Mouse (Mus musculus): Measurements from ENCODE around the gene Stxbp1. TPM values are rescaled to one million over a fixed set of nuclear protein-coding genes. Genes with fewer than 3 reads are reported as not detected.

The Stxbp1 gene
- total and polyA plus RNA-seq, 2 experiments from 2014 or later = 12.6 to 23.5 TPM

GRCm38 (mm10) chr2:32825796-32826195, 21.2 kb downstream of the Stxbp1 start:
- 0 out of 2 replicates have a peak, but pooled peaks cover 6% of the 10 kb centered on the region for H3K36me3 ChIP-seq (replicated peaks; ENCODE audit: control insufficient read depth, insufficient read depth, low read length)
- H3K4me1 ChIP-seq (ENCODE audit: control insufficient read depth, insufficient read depth) = peaks cover 16% of the 10 kb centered on the region
- ATAC-seq (ENCODE audit: insufficient read depth, low read depth) (no peak), DNase-seq (ENCODE audit: low spot score) (no peak)
- H3K9me3 ChIP-seq (replicated peaks; ENCODE audit: control insufficient read depth, low read length) = no peaks in the 10 kb centered on the region
- 75% methylated on average over 6 of the region's 6 CpGs for WGBS
- TF ChIP-seq CTCF (IDR thresholded peaks at IDR 0.05; ENCODE audit: low read depth) (no peak), EP300 (IDR thresholded peaks at IDR 0.05; ENCODE audit: low read depth) (no peak)
- H3K27me3 ChIP-seq (ENCODE audit: control insufficient read depth, insufficient read depth, low read length) = no peaks in the 10 kb centered on the region
- H3K9ac ChIP-seq (replicated peaks; ENCODE audit: low read depth, low read length) = no peak overlapping the region
- no peak overlapping the region for H3K4me2 ChIP-seq (ENCODE audit: low read depth, low read length)
- H3K4me3 ChIP-seq (ENCODE audit: low read depth, low read length) = no peak overlapping the region
- H3K27ac ChIP-seq (ENCODE audit: low read depth) = no peak overlapping the region

GRCm38 (mm10) chr2:32824778-32825177, 22.3 kb downstream of the Stxbp1 start:
- ATAC-seq (ENCODE audit: insufficient read depth, low read depth) (no peak), DNase-seq (ENCODE audit: low spot score) (no peak)
- Histone ChIP-seq H3K9ac (replicated peaks; ENCODE audit: low read depth, low read length) (no peak overlapping the region), H3K4me2 (ENCODE audit: low read depth, low read length) (no peak overlapping the region), H3K27me3 (ENCODE audit: control insufficient read depth, insufficient read depth, low read length) (no peaks in the 10 kb centered on the region), H3K9me3 (replicated peaks; ENCODE audit: control insufficient read depth, low read length) (no peaks in the 10 kb centered on the region), H3K4me3 (ENCODE audit: low read depth, low read length) (no peak overlapping the region), H3K36me3 (replicated peaks; ENCODE audit: control insufficient read depth, insufficient read depth, low read length) (0 out of 2 replicates have a peak, but pooled peaks cover 6% of the 10 kb centered on the region), H3K27ac (ENCODE audit: low read depth) (no peak overlapping the region), H3K4me1 (ENCODE audit: control insufficient read depth, insufficient read depth) (peaks cover 16% of the 10 kb centered on the region)
- TF ChIP-seq CTCF (IDR thresholded peaks at IDR 0.05; ENCODE audit: low read depth) (no peak), EP300 (IDR thresholded peaks at IDR 0.05; ENCODE audit: low read depth) (no peak)
- WGBS = 82% methylated on average over 1 of the region's 1 CpGs

GRCm38 (mm10) chr2:32824181-32824580, 22.9 kb downstream of the Stxbp1 start:
- WGBS = 60% methylated on average over 8 of the region's 8 CpGs

GRCm38 (mm10) chr2:32823579-32824154, 23.4 kb downstream of the Stxbp1 start:
- Histone ChIP-seq H3K4me2 (ENCODE audit: low read depth, low read length) (no peak overlapping the region), H3K27ac (ENCODE audit: low read depth) (no peak overlapping the region), H3K4me3 (ENCODE audit: low read depth, low read length) (no peak overlapping the region), H3K9me3 (replicated peaks; ENCODE audit: control insufficient read depth, low read length) (no peaks in the 10 kb centered on the region), H3K4me1 (ENCODE audit: control insufficient read depth, insufficient read depth) (peaks cover 5% of the 10 kb centered on the region), H3K36me3 (replicated peaks; ENCODE audit: control insufficient read depth, insufficient read depth, low read length) (peaks cover 12% of the 10 kb centered on the region), H3K27me3 (ENCODE audit: control insufficient read depth, insufficient read depth, low read length) (no peaks in the 10 kb centered on the region), H3K9ac (replicated peaks; ENCODE audit: low read depth, low read length) (no peak overlapping the region)
- no peak for DNase-seq (ENCODE audit: low spot score)
- ATAC-seq (ENCODE audit: insufficient read depth, low read depth) = no peak
- 77% methylated on average over 8 of the region's 8 CpGs for WGBS
- TF ChIP-seq EP300 (IDR thresholded peaks at IDR 0.05; ENCODE audit: low read depth) = no peak
- no peak for TF ChIP-seq CTCF (IDR thresholded peaks at IDR 0.05; ENCODE audit: low read depth)

More at GRCm38 (mm10) chr2:32824181-32824580, 22.9 kb downstream of the Stxbp1 start:
- H3K9me3 ChIP-seq (replicated peaks; ENCODE audit: control insufficient read depth, low read length) = no peaks in the 10 kb centered on the region
- TF ChIP-seq EP300 (IDR thresholded peaks at IDR 0.05; ENCODE audit: low read depth) (no peak), CTCF (IDR thresholded peaks at IDR 0.05; ENCODE audit: low read depth) (no peak)
- no peak overlapping the region for H3K9ac ChIP-seq (replicated peaks; ENCODE audit: low read depth, low read length)
- H3K4me1 ChIP-seq (ENCODE audit: control insufficient read depth, insufficient read depth) = peaks cover 10% of the 10 kb centered on the region
- no peak overlapping the region for H3K4me3 ChIP-seq (ENCODE audit: low read depth, low read length)
- H3K4me2 ChIP-seq (ENCODE audit: low read depth, low read length) = no peak overlapping the region
- H3K27ac ChIP-seq (ENCODE audit: low read depth) = no peak overlapping the region
- ATAC-seq (ENCODE audit: insufficient read depth, low read depth) (no peak), DNase-seq (ENCODE audit: low spot score) (no peak)
- H3K36me3 ChIP-seq (replicated peaks; ENCODE audit: control insufficient read depth, insufficient read depth, low read length) = peaks cover 10% of the 10 kb centered on the region; the same call in 1 of the 2 replicates
- no peaks in the 10 kb centered on the region for H3K27me3 ChIP-seq (ENCODE audit: control insufficient read depth, insufficient read depth, low read length)

GRCm38 (mm10) chr2:32823153-32823552, 23.9 kb downstream of the Stxbp1 start:
- Histone ChIP-seq H3K27me3 (ENCODE audit: control insufficient read depth, insufficient read depth, low read length) (no peaks in the 10 kb centered on the region), H3K9me3 (replicated peaks; ENCODE audit: control insufficient read depth, low read length) (no peaks in the 10 kb centered on the region), H3K4me1 (ENCODE audit: control insufficient read depth, insufficient read depth) (0 out of 2 replicates have a peak, but pooled peaks cover under 1% of the 10 kb centered on the region), H3K4me2 (ENCODE audit: low read depth, low read length) (no peak overlapping the region), H3K27ac (ENCODE audit: low read depth) (no peak overlapping the region), H3K4me3 (ENCODE audit: low read depth, low read length) (no peak overlapping the region), H3K9ac (replicated peaks; ENCODE audit: low read depth, low read length) (no peak overlapping the region), H3K36me3 (replicated peaks; ENCODE audit: control insufficient read depth, insufficient read depth, low read length) (peaks cover 17% of the 10 kb centered on the region)
- DNase-seq (ENCODE audit: low spot score) (no peak), ATAC-seq (ENCODE audit: insufficient read depth, low read depth) (no peak)
- no peak for TF ChIP-seq CTCF (IDR thresholded peaks at IDR 0.05; ENCODE audit: low read depth)
- no peak for TF ChIP-seq EP300 (IDR thresholded peaks at IDR 0.05; ENCODE audit: low read depth)
- WGBS = 46% methylated on average over 11 of the region's 11 CpGs

GRCm38 (mm10) chr2:32822643-32823042, 24.4 kb downstream of the Stxbp1 start:
- TF ChIP-seq EP300 (IDR thresholded peaks at IDR 0.05; ENCODE audit: low read depth) = no peak
- no peak for TF ChIP-seq CTCF (IDR thresholded peaks at IDR 0.05; ENCODE audit: low read depth)
- H3K4me1 ChIP-seq (ENCODE audit: control insufficient read depth, insufficient read depth) = no peaks in the 10 kb centered on the region
- H3K36me3 ChIP-seq (replicated peaks; ENCODE audit: control insufficient read depth, insufficient read depth, low read length) = peaks cover 22% of the 10 kb centered on the region
- no peaks in the 10 kb centered on the region for H3K27me3 ChIP-seq (ENCODE audit: control insufficient read depth, insufficient read depth, low read length)
- no peak for ATAC-seq (ENCODE audit: insufficient read depth, low read depth)
- no peak overlapping the region for H3K4me2 ChIP-seq (ENCODE audit: low read depth, low read length)
- no peak for DNase-seq (ENCODE audit: low spot score)
- H3K4me3 ChIP-seq (ENCODE audit: low read depth, low read length) = no peak overlapping the region
- H3K9me3 ChIP-seq (replicated peaks; ENCODE audit: control insufficient read depth, low read length) = no peaks in the 10 kb centered on the region
- WGBS = 77% methylated on average over 6 of the region's 6 CpGs
- no peak overlapping the region for H3K9ac ChIP-seq (replicated peaks; ENCODE audit: low read depth, low read length)
- H3K27ac ChIP-seq (ENCODE audit: low read depth) = no peak overlapping the region

Measured in heart, postnatal 0 days (tissue).